Mouse (Mus musculus): ENCODE measurements around the gene Olfr805. TPM values are rescaled to one million over a fixed set of nuclear protein-coding genes. Genes with fewer than 3 reads are reported as not detected.

The Olfr805 gene
- polyA plus RNA-seq, 1 experiment from 2014 or later: not detected

Small RNAs within 50 kb of the gene (microRNA-seq; reads per million reads assigned to microRNA genes)
- not detected for gene Gm24485

Other genes starting within 250 kb of the Olfr805 start
- not detected in 2 replicates for gene Olfr789, start 244.6 kb downstream of the Olfr805 start, polyA plus RNA-seq (2015; fragmentation: Nextera tagmentation; extraction: Ambion mirVana)
- not detected in 2 replicates for gene Olfr790, start 230.9 kb downstream of the Olfr805 start, polyA plus RNA-seq (2015; fragmentation: Nextera tagmentation; extraction: Ambion mirVana)
- not detected in 2 replicates for gene Olfr791, start 207.6 kb downstream of the Olfr805 start, polyA plus RNA-seq (2015; fragmentation: Nextera tagmentation; extraction: Ambion mirVana)
- gene Olfr792, start 190.2 kb downstream of the Olfr805 start, polyA plus RNA-seq (2015; fragmentation: Nextera tagmentation; extraction: Ambion mirVana): not detected in 2 replicates
- not detected in 2 replicates for gene Olfr794, start 161.7 kb downstream of the Olfr805 start, polyA plus RNA-seq (2015; fragmentation: Nextera tagmentation; extraction: Ambion mirVana)
- gene Olfr796, start 116.8 kb downstream of the Olfr805 start, polyA plus RNA-seq (2015; fragmentation: Nextera tagmentation; extraction: Ambion mirVana): not detected in 2 replicates
- gene Olfr798, start 101.4 kb downstream of the Olfr805 start, polyA plus RNA-seq (2015; fragmentation: Nextera tagmentation; extraction: Ambion mirVana): not detected in 2 replicates
- gene Olfr799, start 91.9 kb downstream of the Olfr805 start, polyA plus RNA-seq (2015; fragmentation: Nextera tagmentation; extraction: Ambion mirVana): not detected in 2 replicates
- not detected in 2 replicates for gene Olfr800, start 71.7 kb downstream of the Olfr805 start, polyA plus RNA-seq (2015; fragmentation: Nextera tagmentation; extraction: Ambion mirVana)
- not detected in 2 replicates for gene Olfr801, start 55.5 kb downstream of the Olfr805 start, polyA plus RNA-seq (2015; fragmentation: Nextera tagmentation; extraction: Ambion mirVana)
- gene Olfr802, start 41.2 kb downstream of the Olfr805 start, polyA plus RNA-seq (2015; fragmentation: Nextera tagmentation; extraction: Ambion mirVana): not detected in 2 replicates
- gene Olfr803, start 35.1 kb downstream of the Olfr805 start, polyA plus RNA-seq (2015; fragmentation: Nextera tagmentation; extraction: Ambion mirVana): not detected in 2 replicates
- not detected in 2 replicates for gene Olfr804, start 26.2 kb downstream of the Olfr805 start, polyA plus RNA-seq (2015; fragmentation: Nextera tagmentation; extraction: Ambion mirVana)
- not detected in 2 replicates for gene Olfr806, start 12.5 kb upstream of the Olfr805 start, polyA plus RNA-seq (2015; fragmentation: Nextera tagmentation; extraction: Ambion mirVana)
- gene Olfr807, start 28.4 kb upstream of the Olfr805 start, polyA plus RNA-seq (2015; fragmentation: Nextera tagmentation; extraction: Ambion mirVana): not detected in 2 replicates
- not detected in 2 replicates for gene Olfr808, start 36.1 kb upstream of the Olfr805 start, polyA plus RNA-seq (2015; fragmentation: Nextera tagmentation; extraction: Ambion mirVana)
- gene Olfr809, start 45.3 kb upstream of the Olfr805 start, polyA plus RNA-seq (2015; fragmentation: Nextera tagmentation; extraction: Ambion mirVana): not detected in 2 replicates
- not detected in 2 replicates for gene Olfr810, start 65.5 kb upstream of the Olfr805 start, polyA plus RNA-seq (2015; fragmentation: Nextera tagmentation; extraction: Ambion mirVana)
- not detected in 2 replicates for gene Olfr811, start 75.0 kb upstream of the Olfr805 start, polyA plus RNA-seq (2015; fragmentation: Nextera tagmentation; extraction: Ambion mirVana)
- gene Olfr812, start 116.7 kb upstream of the Olfr805 start, polyA plus RNA-seq (2015; fragmentation: Nextera tagmentation; extraction: Ambion mirVana): not detected in 2 replicates
- not detected in 2 replicates for gene Olfr813, start 126.0 kb upstream of the Olfr805 start, polyA plus RNA-seq (2015; fragmentation: Nextera tagmentation; extraction: Ambion mirVana)
- gene Olfr814, start 150.5 kb upstream of the Olfr805 start, polyA plus RNA-seq (2015; fragmentation: Nextera tagmentation; extraction: Ambion mirVana): not detected in 2 replicates
- gene Olfr815, start 176.5 kb upstream of the Olfr805 start, polyA plus RNA-seq (2015; fragmentation: Nextera tagmentation; extraction: Ambion mirVana): not detected in 2 replicates
- not detected in 2 replicates for gene Olfr816, start 186.2 kb upstream of the Olfr805 start, polyA plus RNA-seq (2015; fragmentation: Nextera tagmentation; extraction: Ambion mirVana)
- gene Olfr818, start 219.7 kb upstream of the Olfr805 start, polyA plus RNA-seq (2015; fragmentation: Nextera tagmentation; extraction: Ambion mirVana): not detected in 2 replicates
- not detected in 2 replicates for gene Olfr819, start 237.9 kb upstream of the Olfr805 start, polyA plus RNA-seq (2015; fragmentation: Nextera tagmentation; extraction: Ambion mirVana)
- gene Olfr247, start 246.8 kb upstream of the Olfr805 start, polyA plus RNA-seq (2015; fragmentation: Nextera tagmentation; extraction: Ambion mirVana): not detected in 2 replicates

Data from liver, embryonic 13.5 days (tissue).